Mouse (Mus musculus) cortical plate, adult 2 months (tissue): Measurements from ENCODE around the gene Pacsin3. TPM values are rescaled to one million over a fixed set of nuclear protein-coding genes. Genes with fewer than 3 reads are reported as not detected.

Experiments
- H3K27ac ChIP-seq: fragments of 200-500 bp; 2 replicates; pipeline ENCODE4 v1.5.1; 2012; ENCODE audit warnings: low read length, control low read depth, inconsistent platforms; ENCODE audit not compliant: insufficient read depth
- H3K4me1 ChIP-seq: fragments of 200-500 bp; 2 replicates; pipeline ENCODE4 v1.6.1; 2011; ENCODE audit warnings: low read length; ENCODE audit not compliant: control insufficient read depth, insufficient read depth
- H3K4me3 ChIP-seq: fragments of 200-500 bp; 2 replicates; pipeline ENCODE4 v1.5.1; 2011; ENCODE audit warnings: mild to moderate bottlenecking, low read length, control low read depth; ENCODE audit not compliant: insufficient read depth
- CTCF ChIP-seq: fragments of 200-500 bp; IDR thresholded peaks from 2 replicates; pipeline ENCODE4 v1.5.1; 2011; ENCODE audit warnings: mild to moderate bottlenecking, control low read depth, low read length; ENCODE audit not compliant: insufficient read depth; ENCODE audit errors: extremely low read depth
- POLR2A ChIP-seq: fragments of 200-500 bp; IDR thresholded peaks from 2 replicates; pipeline ENCODE4 v1.6.1; 2011; ENCODE audit warnings: mild to moderate bottlenecking, low read length, control low read depth; ENCODE audit not compliant: insufficient read depth; ENCODE audit errors: extremely low read depth
- polyA plus RNA-seq: library from polyadenylated mRNA; depleted of rRNA; stranded (reverse); fragments of >200 nt; gene quantifications from 2 replicates; pipeline ENCODE4 v1.2.3, GENCODE M21; 2012

The Pacsin3 gene
- polyA plus RNA-seq, 1 experiment = 90.4 TPM

GRCm38 (mm10) chr2:91242547-91242946 lies 13.2 kb upstream of the Pacsin3 start:
- TF ChIP-seq POLR2A (no peak), CTCF (no peak)
- no peak overlapping the region for H3K27ac ChIP-seq
- H3K4me1 ChIP-seq = no peaks in the 10 kb centered on the region; the same call in 1 of the 2 replicates
- no peak overlapping the region for H3K4me3 ChIP-seq

GRCm38 (mm10) chr2:91243416-91243815 lies 12.3 kb upstream of the Pacsin3 start:
- no peaks in the 10 kb centered on the region for H3K4me1 ChIP-seq
- no peak overlapping the region for H3K27ac ChIP-seq
- peak; percentile 36; the same call in 1 of the 2 replicates for TF ChIP-seq POLR2A
- no peak for TF ChIP-seq CTCF
- no peak overlapping the region for H3K4me3 ChIP-seq

- no peak overlapping the region for H3K4me3 ChIP-seq
- H3K27ac ChIP-seq = no peak overlapping the region
- TF ChIP-seq POLR2A (no peak), CTCF (no peak)
- H3K4me1 ChIP-seq = no peaks in the 10 kb centered on the region
These were observed 11.1 kb upstream of the Pacsin3 start for GRCm38 (mm10) chr2:91244557-91245228.

- Histone ChIP-seq H3K4me1 (no peaks in the 10 kb centered on the region), H3K4me3 (no peak overlapping the region), H3K27ac (no peak overlapping the region)
- no peak for TF ChIP-seq POLR2A
These were observed 7.4 kb upstream of the Pacsin3 start for GRCm38 (mm10) chr2:91248366-91248765.

- Histone ChIP-seq H3K4me3 (no peak overlapping the region), H3K4me1 (no peaks in the 10 kb centered on the region), H3K27ac (no peak overlapping the region)
- TF ChIP-seq POLR2A (no peak), CTCF (no peak)
These were observed 3.8 kb upstream of the Pacsin3 start for GRCm38 (mm10) chr2:91252001-91252400.

- H3K4me3 ChIP-seq = no peak overlapping the region
- TF ChIP-seq CTCF (no peak), POLR2A (no peak)
- H3K4me1 ChIP-seq = no peaks in the 10 kb centered on the region
- H3K27ac ChIP-seq = no peak overlapping the region
These were observed 3.2 kb upstream of the Pacsin3 start for GRCm38 (mm10) chr2:91252512-91252911.

GRCm38 (mm10) chr2:91254725-91255380 lies 901 bp upstream of the Pacsin3 start:
- no peak overlapping the region for H3K27ac ChIP-seq
- H3K4me1 ChIP-seq = no peaks in the 10 kb centered on the region
- H3K4me3 ChIP-seq = no peak overlapping the region
- TF ChIP-seq POLR2A (no peak), CTCF (no peak)

GRCm38 (mm10) chr2:91256256-91257125 lies 737 bp downstream of the Pacsin3 start:
- H3K4me1 ChIP-seq = no peaks in the 10 kb centered on the region
- TF ChIP-seq POLR2A (peak; percentile 38; the same call in 1 of the 2 replicates), CTCF (no peak)
- H3K27ac ChIP-seq = peak overlapping the region; percentile 43; the same call in 1 of the 2 replicates
- H3K4me3 ChIP-seq = peak overlapping the region; percentile 79

GRCm38 (mm10) chr2:91257126-91257980 lies 1.6 kb downstream of the Pacsin3 start:
- H3K4me1 ChIP-seq = no peaks in the 10 kb centered on the region
- H3K27ac ChIP-seq = peak overlapping the region; percentile 86; the same call in 1 of the 2 replicates
- TF ChIP-seq POLR2A (no peak), CTCF (no peak)
- H3K4me3 ChIP-seq = peak overlapping the region; percentile 79
